Mouse (Mus musculus): ENCODE measurements at regions not wholly inside any gene's neighbourhood (a gene's known extent, or its start where the extent isn't known, plus 50 kb on each side); places are given as distances from the start of the nearest gene placed in this dataset.

DNA sequence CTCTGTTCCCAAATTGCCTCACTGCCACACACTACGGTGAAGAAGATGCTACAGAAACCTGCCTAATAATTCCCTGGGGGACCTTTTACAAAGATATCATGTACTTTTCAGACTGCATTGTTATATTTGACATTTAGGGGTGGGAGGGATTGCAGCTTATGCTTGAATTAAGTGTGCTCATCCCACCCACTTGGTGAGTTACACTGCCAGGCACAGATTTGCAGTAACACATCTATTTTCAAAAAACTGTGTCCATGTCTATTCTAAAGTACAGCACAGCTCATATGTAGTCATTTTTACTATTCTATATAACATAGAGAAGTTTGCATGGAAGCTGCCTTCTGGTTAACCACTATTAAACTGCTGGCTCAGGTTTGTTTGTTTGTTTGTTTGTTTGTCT lies 404.3 kb upstream of the Xrcc4 start:
- no peak for DNase-seq (ENCODE audit: low spot score in 2 of 2)

DNA sequence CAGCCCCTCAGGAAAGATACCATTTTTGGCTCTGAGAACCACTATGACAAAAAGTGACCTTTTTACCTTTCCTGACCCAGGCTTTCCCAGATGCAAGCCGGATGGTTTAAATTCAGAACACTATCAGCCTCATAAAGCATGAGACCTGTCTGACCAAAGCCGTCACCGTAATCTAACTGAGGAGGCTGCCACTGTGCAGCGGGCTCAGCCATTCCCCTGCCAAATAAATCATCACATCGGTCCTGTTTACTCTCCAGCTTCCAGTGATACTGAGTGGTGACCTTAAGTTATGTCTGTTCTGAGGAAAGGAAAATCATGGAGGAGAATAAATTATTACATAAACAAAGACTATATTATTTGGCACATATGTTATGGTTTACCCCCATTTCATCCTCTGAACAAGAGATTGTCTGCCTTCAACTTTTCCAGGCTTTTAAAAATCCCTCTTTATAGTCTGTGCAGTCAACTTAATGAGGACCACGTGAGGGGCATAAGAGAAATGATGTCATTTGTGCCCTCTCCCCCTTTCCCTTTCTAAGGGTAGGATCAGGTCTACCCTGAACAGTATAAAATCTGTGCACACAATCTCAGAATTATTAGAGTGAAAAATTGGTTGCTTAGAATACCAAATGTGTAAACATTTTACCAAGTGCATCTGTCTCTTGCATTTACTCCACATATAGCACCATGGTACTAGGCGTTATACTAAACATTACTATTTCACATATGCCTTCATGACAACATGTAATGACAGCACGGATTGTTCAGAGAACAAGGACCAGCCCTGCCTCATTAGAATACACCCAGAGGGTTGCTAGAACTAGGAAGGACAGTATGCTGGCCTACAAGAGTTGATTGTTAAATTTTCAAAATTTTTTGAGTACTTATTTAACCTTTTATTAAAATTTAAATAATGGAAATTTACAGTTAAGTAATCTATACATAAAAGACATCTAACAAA lies 401.9 kb upstream of the Xrcc4 start:
- no peak for DNase-seq (ENCODE audit: low spot score in 2 of 2)

DNA sequence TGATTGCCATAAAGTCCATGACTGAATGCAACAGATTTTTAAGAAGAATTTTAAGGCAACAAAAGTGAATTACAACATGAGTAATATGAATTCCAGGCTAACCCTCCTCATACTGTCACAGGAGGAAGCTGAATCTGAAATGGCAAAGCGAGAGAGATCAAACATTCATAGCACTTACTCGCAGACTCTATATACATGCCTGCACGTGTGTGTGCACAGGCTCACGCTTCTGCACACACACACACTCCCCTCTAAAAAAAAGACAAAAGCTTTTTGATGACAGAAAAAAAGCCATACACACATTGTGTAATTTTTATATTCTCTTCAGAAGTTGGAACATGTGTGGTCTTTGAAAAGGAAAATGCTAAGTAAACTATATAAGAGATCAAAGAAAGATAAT lies 391.1 kb upstream of the Xrcc4 start:
- no peak for DNase-seq (ENCODE audit: low spot score in 2 of 2)

DNA sequence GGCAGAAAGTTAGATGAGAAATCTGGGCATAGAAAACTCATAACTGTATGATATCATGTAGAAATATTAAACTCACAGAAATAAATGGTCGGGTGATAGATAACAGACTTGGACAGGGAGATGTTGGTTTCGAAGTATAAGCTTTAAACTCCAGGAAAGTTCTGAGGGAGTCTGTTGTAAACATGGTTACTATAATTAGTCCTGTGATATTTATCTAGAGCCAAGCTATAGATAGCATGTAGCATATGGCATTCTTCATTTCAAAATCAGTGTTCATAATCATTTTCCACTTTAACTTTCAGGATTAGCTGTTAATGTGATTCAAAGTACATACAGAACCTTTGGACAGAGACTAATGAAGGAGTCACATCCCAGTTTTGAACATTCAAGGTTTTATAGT lies 387.5 kb upstream of the Xrcc4 start:
- DNase-seq (ENCODE audit: low spot score in 2 of 2): no peak

DNA sequence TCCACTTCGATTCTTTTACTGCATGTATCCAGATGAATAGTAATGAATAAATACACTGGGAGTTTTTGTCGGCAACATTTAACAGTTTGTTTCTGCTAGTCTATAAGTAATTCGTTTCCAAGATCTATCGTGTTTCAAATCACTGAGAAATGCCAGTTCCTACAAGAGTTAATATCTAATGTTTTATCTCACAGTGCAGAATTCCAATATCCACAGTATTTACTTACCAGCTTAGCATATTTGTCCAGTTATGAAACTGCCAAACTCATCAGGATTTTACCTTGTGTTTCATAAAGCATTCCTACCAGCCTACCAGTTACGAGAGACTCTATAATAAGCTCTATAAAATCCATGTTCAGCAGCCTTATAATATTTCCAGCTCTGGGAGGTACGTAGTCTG lies 385.1 kb upstream of the Xrcc4 start:
- no peak for DNase-seq (ENCODE audit: low spot score in 2 of 2)

DNA sequence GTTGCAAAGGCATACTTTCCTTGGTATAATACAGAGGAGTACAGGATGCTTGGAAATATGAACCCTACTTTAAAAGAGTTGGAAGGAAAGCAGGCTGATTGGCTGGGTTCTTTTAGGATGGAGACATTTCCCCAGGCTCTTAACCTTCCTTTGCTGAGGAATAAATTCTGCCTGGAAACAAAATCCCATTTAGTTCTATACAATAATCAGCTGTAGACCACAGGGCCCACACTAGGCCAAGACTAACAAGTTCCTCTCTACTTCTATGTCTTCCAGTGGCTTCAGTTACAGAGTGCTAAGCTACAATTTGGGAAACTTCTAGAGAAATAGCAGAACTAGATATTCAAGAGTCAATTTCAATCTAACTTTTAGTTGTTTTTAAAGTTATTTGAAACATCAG lies 384.6 kb upstream of the Xrcc4 start:
- DNase-seq (ENCODE audit: low spot score in 2 of 2): no peak

DNA sequence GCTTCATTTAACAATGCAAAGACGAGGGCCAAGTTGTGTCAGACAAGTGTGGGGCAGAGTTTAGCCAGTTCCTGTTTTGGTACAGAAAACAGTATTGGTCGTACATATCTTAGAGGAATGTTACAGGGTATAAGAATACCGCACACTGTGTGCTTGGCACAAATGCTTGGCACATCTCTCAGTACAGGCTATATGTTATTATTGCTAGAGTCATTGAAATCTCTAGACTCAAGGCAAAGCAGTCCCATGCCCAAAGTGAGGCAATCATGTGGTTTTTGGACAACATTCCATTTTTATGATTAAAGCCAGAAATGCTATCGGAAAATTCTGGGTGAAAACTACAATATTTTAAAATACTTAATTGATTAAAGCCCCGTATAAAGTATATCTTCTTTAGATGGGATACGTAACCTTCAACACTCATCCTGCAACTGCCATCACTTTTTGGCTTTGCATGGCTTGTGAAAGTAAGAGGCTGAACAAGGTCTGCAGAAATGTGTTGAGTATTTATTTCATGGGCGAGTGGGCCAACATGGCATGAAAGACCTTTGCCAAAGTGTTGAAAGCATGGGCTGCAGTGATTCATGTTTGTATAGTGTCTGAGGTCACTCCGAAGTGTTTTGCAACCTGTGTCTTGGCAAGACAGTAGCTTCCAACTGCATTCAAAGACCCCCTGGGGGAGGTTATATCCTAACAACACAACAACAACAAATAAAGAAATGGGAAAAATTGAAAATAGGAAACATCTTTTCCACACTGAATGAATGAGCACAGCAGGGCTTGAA lies 383.8 kb upstream of the Xrcc4 start:
- DNase-seq (ENCODE audit: low spot score in 2 of 2): no peak

DNA sequence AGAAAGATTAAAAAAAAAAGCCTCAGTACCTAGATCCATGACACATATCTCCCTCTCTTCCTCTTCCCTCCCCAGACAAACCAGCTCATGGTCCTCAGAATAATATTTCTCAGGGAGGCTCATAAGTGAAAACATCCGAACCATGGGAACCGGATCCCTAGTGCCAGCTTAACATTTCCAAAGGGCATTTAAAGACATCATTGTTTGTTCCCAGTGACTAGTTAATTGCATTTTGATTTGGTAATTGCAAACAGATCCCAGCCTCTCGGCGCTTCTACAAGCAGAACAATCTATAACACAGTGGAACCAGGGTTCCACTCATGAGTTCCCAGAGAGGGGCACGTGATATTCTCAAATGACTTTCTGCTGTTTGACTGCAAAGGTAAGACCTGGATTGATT lies 376.7 kb upstream of the Xrcc4 start:
- DNase-seq (ENCODE audit: low spot score in 2 of 2): no peak

DNA sequence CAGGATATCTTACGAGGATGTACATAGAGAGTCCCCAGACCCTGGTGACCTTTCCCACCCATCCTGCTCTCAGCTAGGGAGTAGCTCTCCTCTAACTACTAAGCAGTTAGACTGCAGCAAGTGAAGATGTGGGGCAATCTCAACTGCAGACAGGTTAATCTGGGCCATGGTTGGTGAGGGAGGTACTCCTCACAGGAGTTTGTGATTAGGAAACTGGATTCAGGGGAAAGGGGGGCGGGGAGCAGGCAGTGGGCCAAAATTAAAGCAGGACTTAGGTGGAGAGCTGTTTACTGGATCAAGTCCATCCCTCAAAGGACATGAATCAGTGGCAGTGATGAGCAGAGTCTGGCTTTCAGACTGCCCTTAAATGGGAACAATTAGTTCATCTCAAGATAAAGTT lies 374.6 kb upstream of the Xrcc4 start:
- no peak for DNase-seq (ENCODE audit: low spot score in 2 of 2)

DNA sequence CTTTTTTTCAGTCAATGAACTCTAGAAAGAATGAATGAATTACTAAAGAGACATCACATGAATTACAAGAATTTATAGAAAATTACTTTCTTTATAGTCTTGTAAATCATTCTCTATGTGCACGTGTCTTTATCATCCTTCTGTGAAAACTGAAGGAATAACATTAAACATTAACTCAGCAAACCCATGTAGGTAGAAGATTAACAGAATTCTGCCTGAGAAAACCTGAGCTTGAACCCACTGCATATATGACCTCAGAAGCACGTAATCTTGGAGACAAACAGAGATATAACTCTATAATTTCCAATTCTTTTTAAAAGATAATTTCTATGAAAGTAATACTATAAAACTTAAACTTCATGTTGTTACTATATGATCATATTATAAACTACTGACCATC lies 374.0 kb upstream of the Xrcc4 start:
- DNase-seq (ENCODE audit: low spot score in 2 of 2): no peak

DNA sequence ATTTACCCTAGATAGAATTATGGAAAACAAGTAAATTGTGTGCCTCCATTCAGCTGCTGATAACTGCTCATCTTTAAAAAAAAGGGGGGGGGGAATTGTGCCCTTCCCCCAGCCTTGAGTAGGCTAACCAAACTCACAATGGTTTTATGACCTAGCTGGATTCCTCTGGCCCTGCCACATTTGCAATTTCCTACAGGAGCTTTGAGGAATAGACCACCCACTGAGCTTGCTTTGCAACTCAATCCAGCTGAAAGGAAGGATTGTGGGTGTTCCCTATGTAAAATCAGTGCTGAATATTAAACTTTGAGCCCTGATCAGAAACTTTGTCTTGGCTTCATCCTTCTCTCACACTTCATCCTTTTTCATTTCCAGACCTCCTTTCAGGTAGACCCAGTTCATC lies 365.2 kb upstream of the Xrcc4 start:
- DNase-seq (ENCODE audit: low spot score in 2 of 2): no peak

DNA sequence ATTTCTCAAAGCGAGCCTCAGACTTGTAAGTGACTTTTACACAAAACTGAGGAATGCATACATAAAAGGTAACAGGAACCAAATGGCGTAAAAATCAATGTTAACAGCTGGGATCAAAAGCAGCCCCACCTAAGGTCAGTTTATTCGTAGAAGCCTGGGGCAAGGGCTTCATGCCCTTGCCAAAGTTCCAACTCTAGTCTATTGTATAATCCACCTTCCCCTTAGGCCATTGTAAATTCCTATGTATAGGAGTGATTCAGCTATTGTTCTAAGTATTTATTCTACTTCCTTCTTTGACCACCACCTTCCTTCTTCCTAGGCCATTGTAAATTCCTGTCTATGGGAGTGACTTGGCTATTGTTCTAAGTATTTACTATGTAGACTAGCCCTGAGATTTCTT lies 337.5 kb upstream of the Xrcc4 start:
- DNase-seq (ENCODE audit: low spot score in 2 of 2): no peak

DNA sequence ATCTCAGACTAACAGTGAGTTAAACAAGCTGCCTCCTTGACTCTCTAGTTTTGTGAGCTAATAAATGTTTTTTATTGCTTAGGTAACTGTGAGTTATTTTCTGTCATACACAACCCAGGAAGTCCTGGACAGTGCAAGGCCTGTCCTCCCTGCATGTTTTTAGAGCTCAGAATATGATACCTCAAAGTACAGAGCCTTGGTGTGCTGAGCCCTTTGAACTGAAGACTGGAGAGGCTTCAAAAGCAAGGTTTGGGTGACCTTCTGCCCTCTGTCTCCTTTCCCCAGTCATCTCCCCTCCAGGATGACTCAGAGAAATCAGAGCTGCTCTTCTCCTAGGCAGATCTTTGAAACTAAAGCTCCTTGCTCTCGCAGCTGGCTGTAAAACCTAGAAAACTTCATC lies 336.0 kb upstream of the Xrcc4 start:
- DNase-seq (ENCODE audit: low spot score in 2 of 2): no peak

DNA sequence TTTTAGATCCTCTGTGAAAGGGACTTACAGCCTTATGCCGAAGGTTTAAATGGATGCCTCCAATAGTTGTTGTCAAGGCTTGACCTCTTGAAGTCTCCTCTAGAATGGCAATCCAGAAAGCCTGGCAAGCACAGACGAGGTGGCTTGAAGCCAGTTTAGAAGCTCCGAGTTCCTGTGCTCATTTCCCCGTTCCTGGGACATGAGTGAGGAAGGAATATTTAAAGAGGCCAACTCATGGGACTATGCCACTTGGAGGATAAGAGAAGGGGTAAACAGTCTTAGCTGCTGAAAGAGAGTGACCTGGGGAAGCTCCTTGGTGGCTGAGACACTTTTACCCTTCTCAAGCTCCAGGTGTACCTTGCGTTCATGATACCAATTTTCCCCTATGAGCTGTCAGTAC lies 335.1 kb upstream of the Xrcc4 start:
- no peak for DNase-seq (ENCODE audit: low spot score in 2 of 2)

DNA sequence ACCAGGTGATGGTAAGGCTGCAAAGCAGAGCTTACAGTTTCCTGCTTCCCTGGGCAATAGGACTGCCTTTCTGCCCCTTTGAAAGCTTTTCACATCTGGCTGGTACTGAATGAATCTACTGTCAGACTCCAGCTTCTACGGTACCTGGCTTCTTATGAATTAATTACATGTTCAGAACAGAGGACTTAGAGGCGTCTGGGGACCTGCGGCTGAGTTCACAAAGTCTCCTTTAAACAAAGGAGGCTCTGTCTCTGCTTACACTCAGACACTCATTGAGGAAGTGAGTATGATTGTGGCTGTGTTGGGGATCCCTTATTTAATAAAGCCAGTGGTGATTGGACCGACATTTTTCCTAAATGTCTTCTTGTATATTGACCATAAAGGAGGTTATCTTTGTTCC lies 331.6 kb upstream of the Xrcc4 start:
- DNase-seq (ENCODE audit: low spot score in 2 of 2): no peak

DNA sequence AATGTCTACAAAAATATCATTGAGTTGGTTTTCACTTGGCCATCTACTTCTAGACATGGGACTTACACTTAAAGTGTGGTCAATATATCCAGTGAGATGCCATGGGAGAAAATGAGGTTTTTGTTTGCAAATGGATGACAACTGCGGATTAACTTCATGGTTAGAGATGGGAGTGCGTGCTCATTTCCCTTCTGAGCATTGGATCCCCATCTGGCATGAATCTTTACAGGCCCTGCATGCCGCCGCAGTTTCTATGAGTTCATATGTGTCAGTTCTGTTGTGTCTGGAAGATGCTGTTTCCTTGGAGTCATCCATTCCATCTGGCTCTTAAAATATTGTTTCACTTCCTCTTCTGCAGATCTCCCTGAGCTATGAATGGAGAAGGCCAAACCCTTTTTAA lies 315.0 kb upstream of the Xrcc4 start:
- no peak for DNase-seq (ENCODE audit: low spot score in 2 of 2)

DNA sequence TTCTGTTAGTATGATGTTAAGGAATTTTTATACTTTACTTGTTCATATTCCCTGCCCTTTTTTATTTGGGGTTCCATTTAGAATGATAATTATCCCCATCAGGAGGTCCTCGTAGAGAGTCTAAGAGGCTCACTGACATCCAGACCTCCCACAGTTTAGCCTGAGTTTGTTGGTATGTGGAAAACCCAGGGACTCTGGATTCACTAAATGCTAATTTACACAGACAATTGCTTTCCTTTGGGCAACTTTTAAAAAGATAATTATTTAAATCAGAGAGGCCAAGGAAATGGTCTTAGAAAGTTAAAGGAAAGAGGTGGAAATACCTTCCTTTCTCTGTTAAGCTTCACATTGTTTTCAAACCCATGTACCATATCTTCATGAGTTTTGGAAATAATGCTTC lies 312.7 kb upstream of the Xrcc4 start:
- no peak for DNase-seq (ENCODE audit: low spot score in 2 of 2)

DNA sequence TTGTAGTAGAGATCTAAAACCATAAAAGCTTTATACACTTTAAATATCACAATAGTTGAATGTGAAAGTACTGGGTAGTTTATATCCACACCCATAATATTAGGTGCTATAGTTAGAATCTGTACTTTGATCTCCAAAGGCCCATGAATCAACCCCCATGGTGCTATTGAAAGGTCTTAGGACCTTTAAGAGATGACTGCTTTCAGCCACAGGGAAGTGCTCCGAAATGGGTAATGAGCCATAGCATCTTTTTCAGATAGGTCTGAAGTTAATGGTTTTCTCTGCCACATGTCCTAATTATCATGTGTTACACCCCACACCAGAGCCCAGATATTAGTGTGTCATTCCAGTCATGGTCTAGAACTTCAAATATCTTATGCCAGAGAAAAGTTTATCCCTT lies 312.1 kb upstream of the Xrcc4 start:
- no peak for DNase-seq (ENCODE audit: low spot score in 2 of 2)

DNA sequence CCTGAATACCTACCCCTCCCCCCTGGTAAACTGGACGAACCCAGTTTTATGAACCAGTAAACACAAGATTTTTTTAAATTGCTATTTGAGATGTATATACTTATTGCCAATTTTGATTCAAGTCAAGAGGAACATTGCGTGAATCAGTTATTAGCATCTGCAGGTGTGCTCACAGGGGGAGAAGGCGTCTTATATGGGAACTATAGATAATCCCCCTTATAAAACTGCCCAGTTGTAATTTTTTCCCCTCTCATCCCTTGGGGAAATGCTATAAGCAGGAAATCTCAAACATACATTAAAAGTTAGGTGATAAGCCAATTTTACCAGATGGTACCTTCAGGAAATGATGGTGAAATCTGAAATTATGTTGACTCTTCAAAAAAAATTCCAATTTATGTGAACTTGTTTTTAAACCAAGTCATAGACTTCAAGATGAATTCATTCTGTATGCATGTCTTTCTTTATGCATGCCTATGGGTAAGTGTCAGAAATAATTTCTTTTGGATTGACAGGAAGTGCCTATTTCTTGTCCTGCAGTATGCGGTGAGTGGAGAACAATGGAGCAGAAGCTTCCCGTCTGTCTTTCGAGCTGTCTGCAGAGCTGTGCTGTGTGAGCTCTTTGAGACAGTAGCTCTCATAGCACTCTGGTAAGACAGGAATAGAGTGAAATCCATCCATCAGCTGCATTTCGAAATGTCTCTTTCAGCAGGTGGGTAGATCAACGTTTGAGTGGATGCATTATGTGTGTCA lies 306.0 kb upstream of the Xrcc4 start:
- DNase-seq (ENCODE audit: low spot score in 2 of 2): no peak

DNA sequence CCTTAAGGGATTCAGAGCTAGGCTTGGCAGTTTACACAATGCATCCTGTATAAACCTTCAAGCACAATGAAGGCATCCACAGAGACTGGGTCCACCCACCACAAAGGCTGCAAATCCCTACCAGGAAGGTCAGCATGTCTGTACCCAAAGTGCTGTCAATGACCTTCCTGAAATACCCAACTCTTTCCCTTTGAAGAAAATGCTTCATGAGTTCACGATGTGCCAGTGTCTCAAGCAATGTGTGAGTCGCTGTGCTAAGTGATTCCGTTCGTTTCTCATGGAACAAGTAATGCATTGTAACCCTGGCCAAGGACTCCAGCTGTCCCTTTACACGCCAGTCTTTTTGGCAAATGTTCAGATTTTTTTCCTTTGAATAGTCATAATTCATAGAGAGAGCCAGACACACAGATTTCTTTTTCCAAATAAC lies 305.4 kb upstream of the Xrcc4 start:
- peak in 1 of 2 experiments; percentile 23 for DNase-seq (ENCODE audit: low spot score in 2 of 2)

DNA sequence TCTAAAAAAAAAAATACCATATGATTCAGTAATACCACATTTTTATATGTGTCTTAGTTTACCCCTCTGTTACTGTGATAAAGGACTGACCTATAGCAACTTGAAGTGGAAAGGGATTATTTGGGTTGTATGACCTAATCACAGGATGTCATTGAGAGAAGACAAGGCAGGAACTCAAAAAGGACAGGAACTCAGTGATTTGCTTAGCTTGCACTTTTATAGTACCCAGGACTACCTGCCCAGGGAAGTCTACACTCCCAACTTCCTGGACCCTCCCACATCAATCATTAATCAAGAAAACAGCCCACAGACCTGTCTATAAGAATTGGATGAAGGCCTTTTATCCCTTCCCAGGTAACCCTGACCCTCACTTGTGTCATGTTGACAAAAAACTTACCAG lies 303.0 kb upstream of the Xrcc4 start:
- no peak for DNase-seq (ENCODE audit: low spot score in 2 of 2)

DNA sequence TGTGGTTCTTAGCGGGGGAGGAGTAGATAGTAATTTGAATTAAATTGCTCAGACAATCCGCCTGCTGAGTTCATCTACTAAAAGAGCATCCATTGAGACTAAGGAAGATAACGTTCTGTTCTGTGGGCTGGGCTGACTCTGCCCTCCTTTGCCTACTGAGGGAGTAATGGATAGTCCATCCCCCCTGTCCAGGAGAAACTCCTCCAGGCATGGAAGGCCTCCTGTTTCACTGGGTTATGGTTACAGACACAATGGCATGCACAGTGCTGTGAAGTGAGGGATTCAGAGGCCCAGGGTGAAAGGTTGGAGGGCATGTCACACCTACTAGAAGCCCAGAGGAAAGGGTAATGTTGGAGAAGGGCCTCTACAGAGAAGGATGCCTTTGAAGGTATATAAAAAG lies 287.2 kb upstream of the Xrcc4 start:
- DNase-seq (ENCODE audit: low spot score in 2 of 2): no peak

All from left cerebral cortex, adult 9 months (tissue).